Mouse (Mus musculus) hindbrain, embryonic 14.5 days (tissue): ENCODE data around the gene Sorcs3. TPM values are rescaled to one million over a fixed set of nuclear protein-coding genes. Genes with fewer than 3 reads are reported as not detected.
A peak's percentile ranks its signal among the peaks of the same experiment; 100 is the strongest.

Experiments
- ATAC-seq: fragments of 200-750 bp; cut with Nextera tagmentation; 2 replicates; pipeline ENCODE4 v1.8.0; 2017; ENCODE audit warnings: moderate number of reproducible peaks, mild to moderate bottlenecking, moderate TSS enrichment, moderate library complexity; ENCODE audit not compliant: low FRiP score
- DNase-seq: peaks from one replicate; pipeline ENCODE4 v3.0.0-alpha.2; 2015; ENCODE audit warnings: low spot score
- H3K27ac ChIP-seq: fragments of 300-500 bp; sonication (generic); 2 replicates; pipeline ENCODE4 v1.5.1; 2014; ENCODE audit warnings: mild to moderate bottlenecking, moderate library complexity
- H3K27me3 ChIP-seq: fragments of 300-500 bp; sonication (generic); 2 replicates; pipeline ENCODE4 v1.6.1; 2014; ENCODE audit warnings: mild to moderate bottlenecking, low read length, mixed read lengths; ENCODE audit not compliant: control insufficient read depth, insufficient read depth
- H3K36me3 ChIP-seq: fragments of 300-500 bp; sonication (generic); replicated peaks from 2 replicates; pipeline ENCODE4 v1.6.1; 2014; ENCODE audit not compliant: control insufficient read depth, insufficient read depth
- H3K4me1 ChIP-seq: fragments of 300-500 bp; sonication (generic); replicated peaks from 2 replicates; pipeline ENCODE4 v1.6.1; 2014; ENCODE audit warnings: antibody characterized with exemption, low read length, mixed read lengths; ENCODE audit not compliant: control insufficient read depth, insufficient read depth
- H3K4me2 ChIP-seq: fragments of 300-500 bp; sonication (generic); replicated peaks from 2 replicates; pipeline ENCODE4 v1.6.1; 2014; ENCODE audit warnings: mild to moderate bottlenecking, moderate library complexity
- H3K4me3 ChIP-seq: fragments of 300-500 bp; sonication (generic); replicated peaks from 2 replicates; pipeline ENCODE4 v1.5.1; 2014; ENCODE audit warnings: mild to moderate bottlenecking, low read length
- H3K9ac ChIP-seq: fragments of 300-500 bp; sonication (generic); 2 replicates; pipeline ENCODE4 v1.6.1; 2014
- H3K9me3 ChIP-seq: fragments of 300-500 bp; sonication (generic); 2 replicates; pipeline ENCODE4 v1.6.1; 2016; ENCODE audit warnings: low read length; ENCODE audit not compliant: control insufficient read depth
- WGBS: fragments of 180-500 bp; shearing (Covaris S2); extraction: QIAGEN DNeasy Blood & Tissue Kit; methylation state at CpG from one replicate; pipeline ENCODE4 v1.1.7; 2014; 5-methylcytosine and 5-hydroxymethylcytosine counted together
- polyA plus RNA-seq: library from polyadenylated mRNA; unstranded; fragments of >200 nt; fragmentation: Nextera tagmentation; extraction: Ambion mirVana; gene quantifications from 2 replicates; pipeline ENCODE4 v1.2.1, GENCODE M21; 2014

The Sorcs3 gene
- polyA plus RNA-seq, 1 experiment from 2014 or later: 16.9 TPM

GRCm38 (mm10) chr19:48206861-48207730 is 1.3 kb downstream of the Sorcs3 start:
- Histone ChIP-seq H3K4me1 (peaks cover 24% of the 10 kb centered on the region), H3K4me2 (peak overlapping the region; percentile 90), H3K27me3 (peaks cover 6% of the 10 kb centered on the region; the same call in 1 of the 2 replicates), H3K36me3 (no peaks in the 10 kb centered on the region), H3K27ac (peak overlapping the region; percentile 73), H3K9ac (peak overlapping the region; percentile 80), H3K4me3 (peak overlapping the region; percentile 59), H3K9me3 (peaks cover 5% of the 10 kb centered on the region; the same call in 1 of the 2 replicates)
- ATAC-seq: peak; percentile 7; the same call in 1 of the 2 replicates
- DNase-seq: peak; percentile 33
- 2% methylated on average over 21 of the region's 21 CpGs for WGBS

- peak overlapping the region; percentile 90 for H3K4me2 ChIP-seq
- H3K27ac ChIP-seq: no peak overlapping the region
- peaks cover 6% of the 10 kb centered on the region; the same call in 1 of the 2 replicates for H3K27me3 ChIP-seq
- DNase-seq (no peak), ATAC-seq (no peak)
- peak overlapping the region; percentile 59 for H3K4me3 ChIP-seq
- peaks cover 24% of the 10 kb centered on the region for H3K4me1 ChIP-seq
- 3% methylated on average over 10 of the region's 10 CpGs for WGBS
- H3K36me3 ChIP-seq: no peaks in the 10 kb centered on the region
- peak overlapping the region; percentile 80 for H3K9ac ChIP-seq
- H3K9me3 ChIP-seq: peaks cover 12% of the 10 kb centered on the region; the same call in 1 of the 2 replicates
Observed at GRCm38 (mm10) chr19:48207731-48208370, 2.0 kb downstream of the Sorcs3 start.

- Histone ChIP-seq H3K4me2 (no peak overlapping the region), H3K4me3 (no peak overlapping the region), H3K4me1 (no peaks in the 10 kb centered on the region), H3K36me3 (no peaks in the 10 kb centered on the region), H3K9ac (no peak overlapping the region), H3K27ac (no peak overlapping the region), H3K27me3 (no peaks in the 10 kb centered on the region), H3K9me3 (peaks cover 12% of the 10 kb centered on the region; the same call in 1 of the 2 replicates)
- DNase-seq: no peak
- no peak for ATAC-seq
Observed at GRCm38 (mm10) chr19:48215379-48215778, 9.6 kb downstream of the Sorcs3 start.

- ATAC-seq: no peak; the same call in 1 of the 2 replicates
- WGBS: 27% methylated on average over 13 of the region's 13 CpGs
- no peaks in the 10 kb centered on the region for H3K36me3 ChIP-seq
- H3K4me2 ChIP-seq: peak overlapping the region; percentile 17; the same call in 1 of the 2 replicates
- H3K27me3 ChIP-seq: 0 out of 2 replicates have a peak, but pooled peaks cover 6% of the 10 kb centered on the region
- peaks cover 11% of the 10 kb centered on the region for H3K4me1 ChIP-seq
- H3K4me3 ChIP-seq: no peak overlapping the region
- no peak overlapping the region for H3K27ac ChIP-seq
- no peaks in the 10 kb centered on the region for H3K9me3 ChIP-seq
- DNase-seq: no peak
- no peak overlapping the region for H3K9ac ChIP-seq
Observed at GRCm38 (mm10) chr19:48237786-48238372, 32.1 kb downstream of the Sorcs3 start.

- ATAC-seq (no peak), DNase-seq (peak; percentile 47)
- H3K4me3 ChIP-seq: no peak overlapping the region
- peaks cover 11% of the 10 kb centered on the region for H3K4me1 ChIP-seq
- H3K27me3 ChIP-seq: 0 out of 2 replicates have a peak, but pooled peaks cover 6% of the 10 kb centered on the region
- H3K27ac ChIP-seq: no peak overlapping the region
- H3K4me2 ChIP-seq: peak overlapping the region; percentile 17; the same call in 1 of the 2 replicates
- H3K36me3 ChIP-seq: no peaks in the 10 kb centered on the region
- 37% methylated on average over 9 of the region's 9 CpGs for WGBS
- H3K9ac ChIP-seq: no peak overlapping the region
- H3K9me3 ChIP-seq: no peaks in the 10 kb centered on the region
Observed at GRCm38 (mm10) chr19:48238391-48238790, 32.6 kb downstream of the Sorcs3 start.

- Histone ChIP-seq H3K4me3 (no peak overlapping the region), H3K36me3 (no peaks in the 10 kb centered on the region), H3K27me3 (0 out of 2 replicates have a peak, but pooled peaks cover 4% of the 10 kb centered on the region), H3K27ac (no peak overlapping the region), H3K9me3 (no peaks in the 10 kb centered on the region), H3K9ac (no peak overlapping the region), H3K4me2 (no peak overlapping the region), H3K4me1 (peaks cover 11% of the 10 kb centered on the region)
- ATAC-seq (0 out of 2 replicates have a peak, but pooled peaks have one; percentile 34), DNase-seq (no peak)
- 22% methylated on average over 2 of the region's 2 CpGs for WGBS
Observed at GRCm38 (mm10) chr19:48240960-48241359, 35.1 kb downstream of the Sorcs3 start.

- Histone ChIP-seq H3K9me3 (no peaks in the 10 kb centered on the region), H3K4me2 (no peak overlapping the region), H3K36me3 (no peaks in the 10 kb centered on the region), H3K4me1 (no peaks in the 10 kb centered on the region), H3K27ac (no peak overlapping the region), H3K4me3 (no peak overlapping the region), H3K9ac (no peak overlapping the region), H3K27me3 (no peaks in the 10 kb centered on the region)
- WGBS: 79% methylated on average over 3 of the region's 3 CpGs
- no peak for DNase-seq
- no peak for ATAC-seq
Observed at GRCm38 (mm10) chr19:48244036-48244435, 38.2 kb downstream of the Sorcs3 start.

GRCm38 (mm10) chr19:48259223-48259622 is 53.4 kb downstream of the Sorcs3 start:
- Histone ChIP-seq H3K4me3 (no peak overlapping the region), H3K4me2 (no peak overlapping the region), H3K36me3 (no peaks in the 10 kb centered on the region), H3K9ac (no peak overlapping the region), H3K9me3 (no peaks in the 10 kb centered on the region), H3K27ac (no peak overlapping the region), H3K27me3 (no peaks in the 10 kb centered on the region), H3K4me1 (no peaks in the 10 kb centered on the region)
- DNase-seq (no peak), ATAC-seq (no peak)
- WGBS: 71% methylated on average over 7 of the region's 7 CpGs

GRCm38 (mm10) chr19:48260671-48261070 is 54.8 kb downstream of the Sorcs3 start:
- ATAC-seq: no peak
- 78% methylated on average over 8 of the region's 8 CpGs for WGBS

More at GRCm38 (mm10) chr19:48260671-48261070, 54.8 kb downstream of the Sorcs3 start:
- DNase-seq: no peak
- Histone ChIP-seq H3K27me3 (no peaks in the 10 kb centered on the region), H3K4me1 (no peaks in the 10 kb centered on the region), H3K36me3 (no peaks in the 10 kb centered on the region), H3K9ac (no peak overlapping the region), H3K9me3 (no peaks in the 10 kb centered on the region), H3K27ac (no peak overlapping the region), H3K4me2 (no peak overlapping the region), H3K4me3 (no peak overlapping the region)
